Mouse (Mus musculus) ES-E14 (cell line): ENCODE data around the gene Zfp740. TPM values are rescaled to one million over a fixed set of nuclear protein-coding genes. Genes with fewer than 3 reads are reported as not detected.

Experiments
- DNase-seq: peaks from one replicate; pipeline ENCODE4 v3.0.0-alpha.2; 2013; ENCODE audit warnings: low read depth, low spot score
- H3K27ac ChIP-seq: 2 replicates; pipeline ENCODE4 v1.5.1; 2012; ENCODE audit warnings: low read depth, mild to moderate bottlenecking, low read length, moderate library complexity, mixed read lengths; ENCODE audit not compliant: poor library complexity, insufficient read depth, severe bottlenecking
- H3K36me3 ChIP-seq: 2 replicates; pipeline ENCODE4 v1.6.1; 2012; ENCODE audit warnings: mild to moderate bottlenecking, low read length, moderate library complexity, mixed read lengths; ENCODE audit not compliant: control insufficient read depth, poor library complexity, insufficient read depth, severe bottlenecking
- H3K4me1 ChIP-seq, 2 experiments: fragments of 150-350 bp in 1 of 2; sonication (generic) in 1 of 2; 2 replicates each; pipeline ENCODE4 v1.6.1; 2012; ENCODE audit warnings: low read length in 2 of 2, mild to moderate bottlenecking in 1 of 2, mixed read lengths in 1 of 2; ENCODE audit not compliant: control insufficient read depth in 2 of 2, insufficient read depth in 2 of 2, poor library complexity in 1 of 2
- H3K4me3 ChIP-seq, 2 experiments: fragments of 150-350 bp in 1 of 2; sonication (generic) in 1 of 2; 2 replicates each; pipeline ENCODE4 v1.5.1; 2012; ENCODE audit warnings: low read length in 2 of 2, low read depth in 1 of 2, mild to moderate bottlenecking in 1 of 2, mixed read lengths in 1 of 2; ENCODE audit not compliant: insufficient read depth in 1 of 2, poor library complexity in 1 of 2, severe bottlenecking in 1 of 2
- H3K9ac ChIP-seq: 2 replicates; pipeline ENCODE4 v1.6.1; 2012; ENCODE audit warnings: low read depth, mild to moderate bottlenecking, low read length, mixed read lengths; ENCODE audit not compliant: poor library complexity, insufficient read depth, severe bottlenecking
- H3K9me3 ChIP-seq: fragments of 150-350 bp; sonication (generic); 2 replicates; pipeline ENCODE4 v1.6.1; 2012; ENCODE audit warnings: low read depth, mild to moderate bottlenecking, low read length; ENCODE audit not compliant: control insufficient read depth, insufficient read depth
- CHD2 ChIP-seq: IDR thresholded peaks from 2 replicates; pipeline ENCODE4 v1.6.1; 2014; ENCODE audit warnings: mild to moderate bottlenecking, low read depth, low read length, inconsistent platforms
- HCFC1 ChIP-seq: IDR thresholded peaks from 2 replicates; pipeline ENCODE4 v1.6.1; 2012; ENCODE audit warnings: low read length, inconsistent platforms, borderline replicate concordance; ENCODE audit not compliant: insufficient read depth
- MAFK ChIP-seq: IDR thresholded peaks from 2 replicates; pipeline ENCODE4 v1.6.1; 2014; ENCODE audit warnings: mild to moderate bottlenecking, low read depth, low read length, inconsistent platforms; ENCODE audit not compliant: insufficient read depth
- ZC3H11A ChIP-seq: IDR thresholded peaks from 2 replicates; pipeline ENCODE4 v1.6.1; 2012; ENCODE audit warnings: low read depth, mild to moderate bottlenecking, inconsistent platforms, low read length, borderline replicate concordance
- ZNF384 ChIP-seq: IDR thresholded peaks from 2 replicates; pipeline ENCODE4 v1.6.1; 2012; ENCODE audit warnings: low read depth, low read length, inconsistent platforms
- in situ Hi-C, 2 experiments: fragments of 600-800 bp; cut with MboI; formaldehyde crosslinking; loops; one replicate each; pipeline ENCODE4 v1.15.1; 2025; ENCODE audit warnings: low sequenced_read_pairs in 2 of 2, inconsistent platforms in 1 of 2; ENCODE audit not compliant: unreplicated experiment in 2 of 2
- total RNA-seq: library from RNA; depleted of rRNA; stranded (reverse); fragments of 300-350 nt; gene quantifications from 2 replicates; pipeline ENCODE4 v1.2.3, GENCODE M21; 2012

The Zfp740 gene
- total RNA-seq, 1 experiment, result 98.5 TPM

GRCm38 (mm10) chr15:102163900-102164693 is 39.0 kb upstream of the Zfp740 start:
- H3K9ac ChIP-seq, result no peak overlapping the region
- H3K36me3 ChIP-seq, result no peaks in the 10 kb centered on the region
- in situ Hi-C loops, result no loop called here
- no peak overlapping the region for H3K4me3 ChIP-seq
- no peak overlapping the region for H3K27ac ChIP-seq
- peaks cover 4 to 15% of the 10 kb centered on the region in 2 experiments; a peak in 2 of 4 replicates for H3K4me1 ChIP-seq
- no peak for TF ChIP-seq ZC3H11A
- TF ChIP-seq MAFK, result no peak
- no peak for TF ChIP-seq ZNF384
- no peaks in the 10 kb centered on the region for H3K9me3 ChIP-seq
- DNase-seq, result no peak

GRCm38 (mm10) chr15:102165468-102166100 is 37.5 kb upstream of the Zfp740 start:
- H3K9ac ChIP-seq, result no peak overlapping the region
- H3K4me3 ChIP-seq, result no peak overlapping the region
- no peak overlapping the region for H3K27ac ChIP-seq
- H3K4me1 ChIP-seq, result peaks cover 4 to 13% of the 10 kb centered on the region in 2 experiments; a peak in 2 of 4 replicates
- no peak for TF ChIP-seq ZC3H11A
- no peak for TF ChIP-seq HCFC1
- no peak for TF ChIP-seq CHD2
- no peak for TF ChIP-seq MAFK
- TF ChIP-seq ZNF384, result no peak
- H3K9me3 ChIP-seq, result no peaks in the 10 kb centered on the region
- in situ Hi-C loops, result no loop called here
- DNase-seq, result no peak
- H3K36me3 ChIP-seq, result 0 out of 2 replicates have a peak, but pooled peaks cover 1% of the 10 kb centered on the region

- TF ChIP-seq CHD2 (no peak), ZNF384 (no peak), MAFK (no peak), HCFC1 (no peak), ZC3H11A (no peak)
- no peak for DNase-seq
- in situ Hi-C loops, result no loop called here
- no peaks in the 10 kb centered on the region for H3K9me3 ChIP-seq
- H3K9ac ChIP-seq, result no peak overlapping the region
- H3K4me3 ChIP-seq, result no peak overlapping the region
- no peaks in the 10 kb centered on the region for H3K4me1 ChIP-seq
- H3K27ac ChIP-seq, result no peak overlapping the region; the same call in 1 of the 2 replicates
- H3K36me3 ChIP-seq, result 0 out of 2 replicates have a peak, but pooled peaks cover 1% of the 10 kb centered on the region
Observed at GRCm38 (mm10) chr15:102167620-102168021, 35.4 kb upstream of the Zfp740 start.

DNA sequence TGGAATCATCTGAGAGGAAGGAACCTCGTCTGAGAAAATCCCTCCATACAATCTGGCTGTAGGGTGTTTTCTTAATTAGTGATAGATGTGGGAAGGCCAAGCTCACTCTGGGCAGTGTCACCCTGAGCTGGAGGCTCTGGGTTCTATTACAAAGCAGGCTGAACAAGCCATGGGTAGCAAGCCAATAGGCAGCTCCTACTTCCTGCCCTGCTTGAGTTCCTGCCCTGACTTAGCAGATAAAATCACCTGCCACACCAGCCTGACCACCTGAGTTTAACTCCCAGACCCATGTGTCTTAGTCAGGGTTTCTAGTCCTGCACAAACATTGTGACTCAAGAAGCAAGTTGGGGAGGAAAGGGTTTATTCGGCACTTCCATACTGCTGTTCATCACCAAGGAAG is 34.0 kb upstream of the Zfp740 start:
- H3K4me3 ChIP-seq, result no peak overlapping the region
- DNase-seq, result no peak
- H3K36me3 ChIP-seq, result 0 out of 2 replicates have a peak, but pooled peaks cover 1% of the 10 kb centered on the region
- no peak overlapping the region for H3K27ac ChIP-seq
- TF ChIP-seq MAFK, result no peak
- no peak for TF ChIP-seq ZNF384
- no peak for TF ChIP-seq HCFC1
- TF ChIP-seq CHD2, result no peak
- TF ChIP-seq ZC3H11A, result no peak
- no peaks in the 10 kb centered on the region for H3K9me3 ChIP-seq
- in situ Hi-C loops, result no loop called here
- no peaks in the 10 kb centered on the region; a peak in 1 of 4 replicates for H3K4me1 ChIP-seq
- no peak overlapping the region for H3K9ac ChIP-seq
